Mouse (Mus musculus) stomach, embryonic 16.5 days (tissue): ENCODE data around the gene Gm28308. TPM values are rescaled to one million over a fixed set of nuclear protein-coding genes. Genes with fewer than 3 reads are reported as not detected.
A peak's percentile ranks its signal among the peaks of the same experiment; 100 is the strongest.

ENCODE experiments used
- ATAC-seq: fragments of 200-750 bp; cut with Nextera tagmentation; 2 replicates; pipeline ENCODE4 v1.8.0; 2017; ENCODE audit warnings: moderate number of reproducible peaks, moderate TSS enrichment; ENCODE audit not compliant: insufficient read depth, low FRiP score
- H3K27ac ChIP-seq: fragments of 300-500 bp; sonication (generic); 2 replicates; pipeline ENCODE4 v1.5.1; 2014; ENCODE audit warnings: low read length
- H3K27me3 ChIP-seq: fragments of 300-500 bp; sonication (generic); 2 replicates; pipeline ENCODE4 v1.6.1; 2014; ENCODE audit warnings: low read length, control low read depth, mixed read lengths; ENCODE audit not compliant: control insufficient read depth, insufficient read depth
- H3K36me3 ChIP-seq: fragments of 300-500 bp; sonication (generic); 2 replicates; pipeline ENCODE4 v1.6.1; 2014; ENCODE audit warnings: low read length; ENCODE audit not compliant: control insufficient read depth, insufficient read depth
- H3K4me1 ChIP-seq: fragments of 300-500 bp; sonication (generic); 2 replicates; pipeline ENCODE4 v1.6.1; 2014; ENCODE audit warnings: low read length, control low read depth, mixed read lengths; ENCODE audit not compliant: control insufficient read depth, insufficient read depth
- H3K4me2 ChIP-seq: fragments of 300-500 bp; sonication (generic); 2 replicates; pipeline ENCODE4 v1.6.1; 2014; ENCODE audit warnings: low read depth, low read length, mixed read lengths
- H3K4me3 ChIP-seq: fragments of 300-500 bp; sonication (generic); replicated peaks from 2 replicates; pipeline ENCODE4 v1.5.1; 2014; ENCODE audit warnings: mild to moderate bottlenecking, low read length
- H3K9ac ChIP-seq: fragments of 300-500 bp; sonication (generic); 2 replicates; pipeline ENCODE4 v1.6.1; 2014; ENCODE audit warnings: low read length
- H3K9me3 ChIP-seq: fragments of 300-500 bp; sonication (generic); replicated peaks from 2 replicates; pipeline ENCODE4 v1.6.1; 2016; ENCODE audit warnings: low read length, control low read depth; ENCODE audit not compliant: control insufficient read depth
- WGBS: fragments of 180-500 bp; shearing (Covaris S2); extraction: QIAGEN DNeasy Blood & Tissue Kit; methylation state at CpG from one replicate; pipeline ENCODE4 v1.1.7; 2014; 5-methylcytosine and 5-hydroxymethylcytosine counted together
- polyA plus RNA-seq: library from polyadenylated mRNA; unstranded; fragments of >200 nt; fragmentation: Nextera tagmentation; extraction: Ambion mirVana; gene quantifications from 2 replicates; pipeline ENCODE4 v1.2.1, GENCODE M21; 2015

Gene Gm28308
- polyA plus RNA-seq, 1 experiment from 2014 or later: not detected

- Histone ChIP-seq H3K4me3 (peak overlapping the region; percentile 82), H3K4me1 (peaks cover 23% of the 10 kb centered on the region), H3K27ac (no peak overlapping the region), H3K27me3 (peaks cover 8% of the 10 kb centered on the region), H3K36me3 (no peaks in the 10 kb centered on the region), H3K4me2 (peak overlapping the region; percentile 65), H3K9ac (peak overlapping the region; percentile 38; the same call in 1 of the 2 replicates), H3K9me3 (no peaks in the 10 kb centered on the region)
- ATAC-seq: no peak
- WGBS: 4% methylated on average over 32 of the region's 32 CpGs
These were observed 55.5 kb downstream of the Gm28308 start for GRCm38 (mm10) chr6:52157466-52158275.

GRCm38 (mm10) chr6:52156551-52157200, 56.5 kb downstream of the Gm28308 start:
- H3K4me2 ChIP-seq: peak overlapping the region; percentile 65; the same call in 1 of the 2 replicates
- H3K4me3 ChIP-seq: no peak overlapping the region
- no peak overlapping the region for H3K27ac ChIP-seq
- peaks cover 14% of the 10 kb centered on the region for H3K27me3 ChIP-seq
- H3K9me3 ChIP-seq: no peaks in the 10 kb centered on the region
- no peaks in the 10 kb centered on the region for H3K36me3 ChIP-seq
- 30% methylated on average over 20 of the region's 20 CpGs for WGBS
- peaks cover 23% of the 10 kb centered on the region for H3K4me1 ChIP-seq
- ATAC-seq: no peak
- no peak overlapping the region for H3K9ac ChIP-seq

- H3K27ac ChIP-seq: no peak overlapping the region
- H3K4me1 ChIP-seq: peaks cover 19% of the 10 kb centered on the region
- WGBS: 74% methylated on average over 3 of the region's 3 CpGs
- no peak overlapping the region for H3K4me3 ChIP-seq
- no peaks in the 10 kb centered on the region for H3K9me3 ChIP-seq
- H3K4me2 ChIP-seq: no peak overlapping the region
- ATAC-seq: no peak
- no peak overlapping the region for H3K9ac ChIP-seq
- H3K27me3 ChIP-seq: peaks cover 17% of the 10 kb centered on the region
- no peaks in the 10 kb centered on the region for H3K36me3 ChIP-seq
These were observed 57.7 kb downstream of the Gm28308 start for GRCm38 (mm10) chr6:52155471-52155870.

GRCm38 (mm10) chr6:52154044-52154443, 59.1 kb downstream of the Gm28308 start:
- Histone ChIP-seq H3K36me3 (no peaks in the 10 kb centered on the region), H3K9me3 (no peaks in the 10 kb centered on the region), H3K4me3 (no peak overlapping the region), H3K4me2 (no peak overlapping the region), H3K27ac (no peak overlapping the region), H3K9ac (no peak overlapping the region), H3K4me1 (peaks cover 6% of the 10 kb centered on the region), H3K27me3 (peaks cover 20% of the 10 kb centered on the region)
- no peak for ATAC-seq
- 63% methylated on average over 5 of the region's 5 CpGs for WGBS

- H3K36me3 ChIP-seq: no peaks in the 10 kb centered on the region
- no peak overlapping the region for H3K4me3 ChIP-seq
- ATAC-seq: no peak
- no peak overlapping the region for H3K9ac ChIP-seq
- H3K27ac ChIP-seq: no peak overlapping the region
- H3K4me1 ChIP-seq: peaks cover 4% of the 10 kb centered on the region
- 24% methylated on average over 6 of the region's 6 CpGs for WGBS
- no peaks in the 10 kb centered on the region for H3K9me3 ChIP-seq
- H3K27me3 ChIP-seq: peaks cover 20% of the 10 kb centered on the region
- H3K4me2 ChIP-seq: no peak overlapping the region
These were observed 59.9 kb downstream of the Gm28308 start for GRCm38 (mm10) chr6:52153270-52153669.

- ATAC-seq: no peak
These were observed 60.6 kb downstream of the Gm28308 start for GRCm38 (mm10) chr6:52152226-52153193.

GRCm38 (mm10) chr6:52151571-52151970, 61.6 kb downstream of the Gm28308 start:
- Histone ChIP-seq H3K4me2 (no peak overlapping the region), H3K27ac (no peak overlapping the region), H3K9me3 (no peaks in the 10 kb centered on the region), H3K27me3 (peaks cover 20% of the 10 kb centered on the region), H3K4me3 (no peak overlapping the region), H3K36me3 (no peaks in the 10 kb centered on the region), H3K9ac (no peak overlapping the region), H3K4me1 (peaks cover 4% of the 10 kb centered on the region)
- ATAC-seq: no peak
- 43% methylated on average over 4 of the region's 4 CpGs for WGBS

More at GRCm38 (mm10) chr6:52152226-52153193, 60.6 kb downstream of the Gm28308 start:
- H3K27me3 ChIP-seq: peaks cover 20% of the 10 kb centered on the region
- H3K9ac ChIP-seq: 0 out of 2 replicates have a peak overlapping the region, but pooled peaks have one; percentile 24
- H3K4me3 ChIP-seq: no peak overlapping the region
- H3K9me3 ChIP-seq: no peaks in the 10 kb centered on the region
- peaks cover 4% of the 10 kb centered on the region for H3K4me1 ChIP-seq
- no peak overlapping the region for H3K27ac ChIP-seq
- no peaks in the 10 kb centered on the region for H3K36me3 ChIP-seq
- WGBS: 46% methylated on average over 16 of the region's 16 CpGs
- no peak overlapping the region for H3K4me2 ChIP-seq

- no peak overlapping the region for H3K9ac ChIP-seq
- no peak for ATAC-seq
- H3K4me2 ChIP-seq: peak overlapping the region; percentile 36
- WGBS: 17% methylated on average over 16 of the region's 16 CpGs
- H3K36me3 ChIP-seq: no peaks in the 10 kb centered on the region
- no peak overlapping the region for H3K27ac ChIP-seq
- peaks cover 4% of the 10 kb centered on the region for H3K4me1 ChIP-seq
- H3K4me3 ChIP-seq: no peak overlapping the region
- no peaks in the 10 kb centered on the region for H3K9me3 ChIP-seq
- peaks cover 17% of the 10 kb centered on the region for H3K27me3 ChIP-seq
These were observed 62.7 kb downstream of the Gm28308 start for GRCm38 (mm10) chr6:52150401-52150966.
